In the genomic region with DNA sequence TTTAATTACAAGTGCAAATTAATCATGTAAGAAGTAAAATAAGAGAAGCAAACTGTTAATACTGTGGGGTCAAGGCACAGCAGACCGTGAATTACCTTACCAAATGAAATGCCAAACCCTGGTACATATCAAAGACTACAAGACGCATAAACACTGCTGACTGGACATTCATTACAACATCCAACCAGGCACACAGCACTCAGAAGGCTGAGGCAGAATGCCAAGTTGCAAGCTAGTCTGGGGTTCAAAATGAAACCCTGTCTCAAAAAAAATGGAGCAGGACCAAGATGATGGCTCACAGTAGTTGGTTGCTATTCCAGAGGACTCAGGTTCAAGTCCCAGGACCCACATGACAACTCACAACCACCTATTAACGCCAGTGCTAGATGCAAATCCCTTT, we compare ENCODE assay signal across 12 mouse cellular contexts.
"Had no signal": no experiment of that assay in that cellular context is flagged by ENCODE, and none has a peak within 500 bp of the region (broad histone marks: within the 10 kb centered on the region; RNA-seq: fewer than 3 reads in every experiment).

No protein-coding gene starts in this region.

- H3K4me1 ChIP-seq: limb, embryonic 13.5 days; liver, embryonic 13.5 days; neural tube, embryonic 15.5 days had no signal

- H3K9ac ChIP-seq: limb, embryonic 13.5 days; liver, embryonic 13.5 days; neural tube, embryonic 15.5 days had no signal

- H3K9me3 ChIP-seq: limb, embryonic 13.5 days; liver, embryonic 13.5 days; midbrain, embryonic 10.5 days; neural tube, embryonic 15.5 days had no signal

- H3K4me3 ChIP-seq: limb, embryonic 13.5 days; liver, embryonic 13.5 days; midbrain, embryonic 10.5 days; myocyte; neural tube, embryonic 15.5 days had no signal

- DNase-seq: kidney, adult 11 months; left cerebral cortex, postnatal 4 days; liver, embryonic 13.5 days; lung, adult 18-20 months; lung, postnatal 4 days; midbrain, embryonic 14.5 days; thymus, postnatal 4 days had no signal

- H3K27ac ChIP-seq: limb, embryonic 13.5 days; liver, embryonic 13.5 days; midbrain, embryonic 10.5 days; neural tube, embryonic 15.5 days; stomach, postnatal 0 days had no signal

- H3K27me3 ChIP-seq: limb, embryonic 13.5 days; liver, embryonic 13.5 days; neural tube, embryonic 15.5 days had no signal

- H3K4me2 ChIP-seq: limb, embryonic 13.5 days; liver, embryonic 13.5 days; neural tube, embryonic 15.5 days had no signal
